Mouse (Mus musculus): ENCODE measurements around the gene Pfdn2. TPM values are rescaled to one million over a fixed set of nuclear protein-coding genes. Genes with fewer than 3 reads are reported as not detected.

The Pfdn2 gene
- polyA plus RNA-seq, 1 experiment from 2014 or later: 68.3 TPM

GRCm38 (mm10) chr1:171360253-171360652, 14.8 kb downstream of the Pfdn2 start:
- H3K27ac ChIP-seq (replicated peaks; ENCODE audit: low read depth, low read length): no peak overlapping the region
- ATAC-seq (ENCODE audit: insufficient number of reproducible peaks, low FRiP score, low TSS enrichment, low read depth): peak; percentile 56
- no peaks in the 10 kb centered on the region for H3K27me3 ChIP-seq (ENCODE audit: control insufficient read depth, insufficient read depth, low read length)
- no peak for DNase-seq (ENCODE audit: low spot score)
- peak overlapping the region; percentile 61; the same call in 1 of the 2 replicates for H3K9ac ChIP-seq (ENCODE audit: low read length)
- H3K36me3 ChIP-seq (ENCODE audit: control insufficient read depth, insufficient read depth, low read length): no peaks in the 10 kb centered on the region
- WGBS: 5% methylated on average over 26 of the region's 26 CpGs
- peak overlapping the region; percentile 85 for H3K4me2 ChIP-seq (ENCODE audit: low read depth, severe bottlenecking)
- H3K4me3 ChIP-seq (ENCODE audit: low read depth, low read length): peak overlapping the region; percentile 47
- H3K9me3 ChIP-seq (ENCODE audit: control insufficient read depth, low read length): no peaks in the 10 kb centered on the region; the same call in 1 of the 2 replicates
- peaks cover 5% of the 10 kb centered on the region for H3K4me1 ChIP-seq (ENCODE audit: control insufficient read depth, insufficient read depth, low read length)

GRCm38 (mm10) chr1:171360656-171361055, 15.2 kb downstream of the Pfdn2 start, which contains the start of gene Klhdc9:
TSS of gene Klhdc9 (minus strand) at chr1:171360798.
- H3K9me3 ChIP-seq (ENCODE audit: control insufficient read depth, low read length): no peaks in the 10 kb centered on the region; the same call in 1 of the 2 replicates
- peaks cover 5% of the 10 kb centered on the region for H3K4me1 ChIP-seq (ENCODE audit: control insufficient read depth, insufficient read depth, low read length)
- no peaks in the 10 kb centered on the region for H3K36me3 ChIP-seq (ENCODE audit: control insufficient read depth, insufficient read depth, low read length)
- WGBS: under 1% methylated on average over 21 of the region's 21 CpGs
- H3K27me3 ChIP-seq (ENCODE audit: control insufficient read depth, insufficient read depth, low read length): no peaks in the 10 kb centered on the region
- peak within 1 kb of the TSS; percentile 68 for H3K9ac ChIP-seq (ENCODE audit: low read length)
- peak; percentile 96 for DNase-seq (ENCODE audit: low spot score)
- H3K4me3 ChIP-seq (ENCODE audit: low read depth, low read length): peak within 1 kb of the TSS; percentile 47
- peak; percentile 92 for ATAC-seq (ENCODE audit: insufficient number of reproducible peaks, low FRiP score, low TSS enrichment, low read depth)
- H3K27ac ChIP-seq (replicated peaks; ENCODE audit: low read depth, low read length): no peak within 1 kb of the TSS
- H3K4me2 ChIP-seq (ENCODE audit: low read depth, severe bottlenecking): peak within 1 kb of the TSS; percentile 85

DNA sequence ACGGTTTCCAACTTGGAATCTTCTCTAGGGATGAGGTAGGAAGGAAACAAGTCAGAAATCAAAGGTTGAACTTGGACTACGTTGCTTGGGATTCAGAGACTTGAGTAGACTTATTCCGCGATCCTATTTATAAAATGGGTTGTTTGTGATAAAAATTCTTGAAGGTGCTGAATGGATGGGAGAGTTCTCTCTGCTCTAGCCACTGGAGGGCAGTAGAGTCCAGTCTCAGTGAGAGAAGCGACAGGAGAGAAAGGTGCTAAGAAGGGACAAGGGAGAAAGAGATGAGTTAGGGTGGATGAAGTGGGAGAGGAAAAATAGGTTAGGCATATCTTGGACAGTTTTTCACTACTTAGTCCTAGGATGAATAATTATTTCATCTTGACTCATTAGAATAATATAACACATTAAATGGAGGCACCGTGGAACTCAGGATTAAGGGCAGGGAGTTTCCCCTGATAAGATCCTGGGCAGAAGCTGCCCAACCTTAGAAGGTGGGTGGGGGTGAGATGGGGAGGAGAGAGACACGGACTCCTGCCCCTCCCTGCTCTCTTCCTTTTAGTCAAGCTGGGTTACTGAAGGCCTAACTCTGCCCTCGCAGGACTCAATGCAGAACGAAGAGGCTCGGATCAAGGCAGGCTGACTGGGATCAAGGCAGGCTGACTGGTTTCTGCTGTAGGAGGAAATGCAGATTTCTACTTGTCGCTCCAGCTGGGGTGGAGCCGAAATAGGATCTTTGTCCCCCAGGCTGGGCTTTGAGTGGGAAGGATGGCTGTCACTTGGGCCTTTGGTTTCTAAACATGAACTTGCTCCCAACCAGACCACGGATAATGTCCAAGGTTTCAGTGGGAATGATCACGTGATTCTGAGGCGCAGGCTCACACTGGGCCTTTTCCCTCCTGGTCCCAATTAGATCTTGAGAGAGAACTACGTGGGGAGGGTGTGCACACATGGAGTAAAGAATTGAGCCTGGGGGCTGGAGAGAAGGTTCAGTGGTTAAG, 15.9 kb downstream of the Pfdn2 start:
- peaks cover 5% of the 10 kb centered on the region for H3K4me1 ChIP-seq (ENCODE audit: control insufficient read depth, insufficient read depth, low read length)
- WGBS: 24% methylated on average over 16 of the region's 16 CpGs
- H3K27ac ChIP-seq (replicated peaks; ENCODE audit: low read depth, low read length): no peak overlapping the region
- H3K27me3 ChIP-seq (ENCODE audit: control insufficient read depth, insufficient read depth, low read length): no peaks in the 10 kb centered on the region
- H3K4me3 ChIP-seq (ENCODE audit: low read depth, low read length): peak overlapping the region; percentile 47
- H3K4me2 ChIP-seq (ENCODE audit: low read depth, severe bottlenecking): peak overlapping the region; percentile 85
- no peaks in the 10 kb centered on the region for H3K36me3 ChIP-seq (ENCODE audit: control insufficient read depth, insufficient read depth, low read length)
- peak; percentile 55 for ATAC-seq (ENCODE audit: insufficient number of reproducible peaks, low FRiP score, low TSS enrichment, low read depth)
- H3K9me3 ChIP-seq (ENCODE audit: control insufficient read depth, low read length): no peaks in the 10 kb centered on the region; the same call in 1 of the 2 replicates
- H3K9ac ChIP-seq (ENCODE audit: low read length): peak overlapping the region; percentile 68
- DNase-seq (ENCODE audit: low spot score): peak; percentile 78

- Histone ChIP-seq H3K36me3 (ENCODE audit: control insufficient read depth, insufficient read depth, low read length) (no peaks in the 10 kb centered on the region), H3K4me2 (ENCODE audit: low read depth, severe bottlenecking) (no peak overlapping the region), H3K27ac (replicated peaks; ENCODE audit: low read depth, low read length) (no peak overlapping the region), H3K4me3 (ENCODE audit: low read depth, low read length) (no peak overlapping the region), H3K4me1 (ENCODE audit: control insufficient read depth, insufficient read depth, low read length) (no peaks in the 10 kb centered on the region), H3K9me3 (ENCODE audit: control insufficient read depth, low read length) (no peaks in the 10 kb centered on the region), H3K9ac (ENCODE audit: low read length) (no peak overlapping the region), H3K27me3 (ENCODE audit: control insufficient read depth, insufficient read depth, low read length) (no peaks in the 10 kb centered on the region)
- ATAC-seq (ENCODE audit: insufficient number of reproducible peaks, low FRiP score, low TSS enrichment, low read depth) (no peak), DNase-seq (ENCODE audit: low spot score) (no peak)
- WGBS: 72% methylated on average over 7 of the region's 7 CpGs
Measured at GRCm38 (mm10) chr1:171365934-171366333, 20.5 kb downstream of the Pfdn2 start.

DNA sequence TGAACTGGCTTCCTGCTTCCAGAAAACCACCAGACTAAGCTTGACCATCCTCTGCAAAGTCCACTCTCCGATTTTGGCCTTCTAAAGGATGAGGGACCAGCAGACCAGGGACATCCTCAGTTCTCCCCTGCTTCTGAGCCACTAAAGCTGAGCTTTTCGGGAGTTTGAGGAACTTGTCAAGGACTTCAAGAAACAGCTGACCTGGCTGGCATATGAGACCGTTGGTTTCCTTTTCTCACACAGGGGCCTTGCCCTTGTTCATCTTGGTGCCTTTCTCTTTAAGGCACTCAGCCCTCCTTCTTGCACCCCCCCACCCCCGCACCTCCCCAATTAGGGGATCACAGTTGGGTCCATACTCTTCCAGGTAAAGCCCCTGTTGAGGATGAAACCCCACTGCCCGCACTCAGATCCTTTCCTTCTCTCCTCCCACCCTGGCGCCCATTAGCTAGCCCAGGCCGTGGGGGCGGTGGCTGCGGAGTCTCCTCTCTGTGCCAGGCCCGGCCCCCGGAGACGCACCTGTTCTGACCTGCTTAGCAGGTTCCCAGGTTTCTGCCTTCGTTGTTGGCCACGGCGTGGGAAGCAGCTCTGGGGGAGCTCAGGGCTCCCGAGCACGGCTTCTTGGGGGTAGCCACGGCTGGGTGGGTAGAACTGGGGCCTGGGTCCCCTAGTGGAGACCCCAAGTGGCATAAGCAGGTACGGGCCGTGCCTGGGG, 24.5 kb downstream of the Pfdn2 start, which contains the start of gene Nectin4:
Gene Nectin4 (plus strand): TSS at position 255 of the 712 bp plus-strand sequence.
- Histone ChIP-seq H3K4me1 (ENCODE audit: control insufficient read depth, insufficient read depth, low read length) (peaks cover 5% of the 10 kb centered on the region; the same call in 1 of the 2 replicates), H3K9ac (ENCODE audit: low read length) (no peak within 1 kb of the TSS), H3K27ac (replicated peaks; ENCODE audit: low read depth, low read length) (no peak within 1 kb of the TSS), H3K4me3 (ENCODE audit: low read depth, low read length) (no peak within 1 kb of the TSS), H3K27me3 (ENCODE audit: control insufficient read depth, insufficient read depth, low read length) (no peaks in the 10 kb centered on the region), H3K36me3 (ENCODE audit: control insufficient read depth, insufficient read depth, low read length) (no peaks in the 10 kb centered on the region), H3K9me3 (ENCODE audit: control insufficient read depth, low read length) (no peaks in the 10 kb centered on the region), H3K4me2 (ENCODE audit: low read depth, severe bottlenecking) (no peak within 1 kb of the TSS)
- 42% methylated on average over 19 of the region's 20 CpGs for WGBS
- no peak for ATAC-seq (ENCODE audit: insufficient number of reproducible peaks, low FRiP score, low TSS enrichment, low read depth)
- no peak for DNase-seq (ENCODE audit: low spot score)

DNA sequence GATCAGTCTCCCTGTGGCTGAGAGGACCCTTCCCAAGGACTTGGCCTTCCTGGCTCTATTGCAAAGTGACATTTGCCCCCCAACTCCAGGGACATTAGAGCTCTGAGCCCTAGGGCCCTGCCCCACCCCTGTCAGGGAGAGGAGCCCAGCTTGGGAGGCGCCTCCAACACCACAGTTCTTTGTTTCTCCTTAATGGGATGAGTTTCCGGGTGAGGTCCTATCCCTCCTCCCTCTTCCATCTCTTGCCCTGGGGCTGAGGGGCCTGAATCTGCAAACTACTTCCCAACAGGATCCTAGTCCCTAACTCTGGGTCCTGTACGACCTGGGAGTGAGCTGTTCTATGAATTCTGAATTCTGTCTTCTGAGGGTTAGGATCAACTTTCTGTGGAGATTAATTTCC, 27.4 kb downstream of the Pfdn2 start:
- DNase-seq (ENCODE audit: low spot score) (no peak), ATAC-seq (ENCODE audit: insufficient number of reproducible peaks, low FRiP score, low TSS enrichment, low read depth) (no peak)
- no peak overlapping the region for H3K4me2 ChIP-seq (ENCODE audit: low read depth, severe bottlenecking)
- no peaks in the 10 kb centered on the region for H3K36me3 ChIP-seq (ENCODE audit: control insufficient read depth, insufficient read depth, low read length)
- H3K4me3 ChIP-seq (ENCODE audit: low read depth, low read length): no peak overlapping the region
- no peak overlapping the region for H3K27ac ChIP-seq (replicated peaks; ENCODE audit: low read depth, low read length)
- no peaks in the 10 kb centered on the region for H3K27me3 ChIP-seq (ENCODE audit: control insufficient read depth, insufficient read depth, low read length)
- H3K4me1 ChIP-seq (ENCODE audit: control insufficient read depth, insufficient read depth, low read length): peaks cover 5% of the 10 kb centered on the region; the same call in 1 of the 2 replicates
- no peak overlapping the region for H3K9ac ChIP-seq (ENCODE audit: low read length)
- no peaks in the 10 kb centered on the region for H3K9me3 ChIP-seq (ENCODE audit: control insufficient read depth, low read length)
- 57% methylated on average over 3 of the region's 3 CpGs for WGBS

GRCm38 (mm10) chr1:171373946-171374345, 28.5 kb downstream of the Pfdn2 start:
- H3K27me3 ChIP-seq (ENCODE audit: control insufficient read depth, insufficient read depth, low read length): no peaks in the 10 kb centered on the region
- no peaks in the 10 kb centered on the region for H3K9me3 ChIP-seq (ENCODE audit: control insufficient read depth, low read length)
- DNase-seq (ENCODE audit: low spot score) (no peak), ATAC-seq (ENCODE audit: insufficient number of reproducible peaks, low FRiP score, low TSS enrichment, low read depth) (peak; percentile 19; the same call in 1 of the 2 replicates)
- 3% methylated on average over 4 of the region's 4 CpGs for WGBS
- H3K4me3 ChIP-seq (ENCODE audit: low read depth, low read length): no peak overlapping the region
- H3K4me1 ChIP-seq (ENCODE audit: control insufficient read depth, insufficient read depth, low read length): peaks cover 5% of the 10 kb centered on the region; the same call in 1 of the 2 replicates
- no peak overlapping the region for H3K4me2 ChIP-seq (ENCODE audit: low read depth, severe bottlenecking)
- H3K27ac ChIP-seq (replicated peaks; ENCODE audit: low read depth, low read length): peak overlapping the region; percentile 47; the same call in 1 of the 2 replicates
- no peaks in the 10 kb centered on the region for H3K36me3 ChIP-seq (ENCODE audit: control insufficient read depth, insufficient read depth, low read length)
- no peak overlapping the region for H3K9ac ChIP-seq (ENCODE audit: low read length)

DNA sequence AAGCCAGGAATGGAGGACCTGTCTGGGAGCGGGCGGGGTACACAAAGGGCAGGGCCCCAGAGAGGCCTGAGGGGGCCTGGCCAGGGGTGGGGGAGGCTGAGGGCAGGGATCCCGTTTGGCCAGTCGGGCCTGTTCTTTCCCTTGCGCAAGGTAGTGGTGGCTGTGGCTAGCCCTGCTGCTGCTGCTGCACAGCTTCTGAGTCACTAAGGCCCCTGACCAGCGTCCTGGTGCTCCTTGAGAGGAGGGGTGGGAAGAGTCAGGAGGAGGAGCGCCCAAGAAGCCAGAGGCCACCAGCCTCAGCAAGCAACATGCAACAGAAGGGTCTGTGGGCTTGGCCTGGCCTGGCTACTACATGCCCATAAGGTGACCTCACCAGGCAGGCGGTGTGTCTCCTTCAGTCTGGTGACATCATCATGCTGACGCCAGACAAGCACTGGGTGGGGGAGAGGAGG, 30.2 kb downstream of the Pfdn2 start:
- peaks cover 5% of the 10 kb centered on the region; the same call in 1 of the 2 replicates for H3K4me1 ChIP-seq (ENCODE audit: control insufficient read depth, insufficient read depth, low read length)
- H3K27me3 ChIP-seq (ENCODE audit: control insufficient read depth, insufficient read depth, low read length): peaks cover 6% of the 10 kb centered on the region
- no peak for DNase-seq (ENCODE audit: low spot score)
- no peak overlapping the region for H3K4me3 ChIP-seq (ENCODE audit: low read depth, low read length)
- no peak overlapping the region for H3K27ac ChIP-seq (replicated peaks; ENCODE audit: low read depth, low read length)
- no peak for ATAC-seq (ENCODE audit: insufficient number of reproducible peaks, low FRiP score, low TSS enrichment, low read depth)
- H3K9me3 ChIP-seq (ENCODE audit: control insufficient read depth, low read length): no peaks in the 10 kb centered on the region
- no peaks in the 10 kb centered on the region for H3K36me3 ChIP-seq (ENCODE audit: control insufficient read depth, insufficient read depth, low read length)
- no peak overlapping the region for H3K9ac ChIP-seq (ENCODE audit: low read length)
- 37% methylated on average over 9 of the region's 9 CpGs for WGBS
- no peak overlapping the region for H3K4me2 ChIP-seq (ENCODE audit: low read depth, severe bottlenecking)
